Mouse (Mus musculus) C2C12 (cell line): ENCODE results near the gene Sult2b1.

Experiments
- CEBPB ChIP-seq: IDR thresholded peaks from one replicate; pipeline ENCODE4 v1.6.1; 2011; ENCODE audit warnings: low read depth, mild to moderate bottlenecking, control low read depth, moderate library complexity
- CTCF ChIP-seq: IDR thresholded peaks from one replicate; pipeline ENCODE4 v1.5.1; 2011; ENCODE audit not compliant: control insufficient read depth, insufficient read depth, insufficient read length
- MAX ChIP-seq: IDR thresholded peaks from one replicate; pipeline ENCODE4 v1.6.1; 2011; ENCODE audit warnings: mild to moderate bottlenecking, control low read depth
- MYOD1 ChIP-seq: IDR thresholded peaks from one replicate; pipeline ENCODE4 v1.6.1; 2011; ENCODE audit warnings: low read depth; ENCODE audit not compliant: control insufficient read depth, insufficient read length
- MYOG ChIP-seq: IDR thresholded peaks from one replicate; pipeline ENCODE4 v1.6.1; 2011; ENCODE audit not compliant: control insufficient read depth, insufficient read length; ENCODE audit errors: extremely low read depth

DNA sequence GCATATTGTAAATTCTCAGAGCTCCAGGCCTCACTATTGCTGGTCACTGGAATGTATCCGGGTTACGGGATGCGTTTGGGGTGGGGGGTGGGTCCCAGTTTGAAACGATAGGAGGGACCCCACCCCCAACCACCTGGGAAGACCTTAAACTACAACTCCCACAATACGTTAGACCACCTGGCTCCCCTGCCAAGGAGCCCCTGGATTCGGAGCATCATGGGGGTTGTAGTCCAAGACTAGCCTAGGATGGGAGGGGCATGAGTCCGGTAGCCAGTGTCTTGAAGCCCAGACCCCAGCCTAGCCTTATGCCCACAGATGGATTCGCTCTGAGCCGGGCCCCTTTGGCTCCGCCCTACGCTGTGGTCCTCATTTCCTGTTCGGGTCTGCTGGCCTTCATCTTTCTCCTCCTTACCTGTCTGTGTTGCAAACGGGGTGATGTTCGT lies 1.7 kb upstream of the Sult2b1 start:
- TF ChIP-seq CTCF (no peak), MYOG (no peak), MYOD1 (no peak), CEBPB (no peak), MAX (no peak)
